Mouse (Mus musculus) stomach, embryonic 14.5 days (tissue): Measurements from ENCODE around the gene Trio. TPM values are rescaled to one million over a fixed set of nuclear protein-coding genes. Genes with fewer than 3 reads are reported as not detected.

Experiments used
- ATAC-seq: fragments of 200-750 bp; cut with Nextera tagmentation; 2 replicates; pipeline ENCODE4 v1.8.0; 2017; ENCODE audit warnings: low read depth, moderate TSS enrichment; ENCODE audit not compliant: insufficient number of reproducible peaks, insufficient read depth, low FRiP score
- H3K27ac ChIP-seq: fragments of 300-500 bp; sonication (generic); 2 replicates; pipeline ENCODE4 v1.5.1; 2014; ENCODE audit warnings: mild to moderate bottlenecking, low read length, moderate library complexity, mixed read lengths
- H3K27me3 ChIP-seq: fragments of 300-500 bp; sonication (generic); 2 replicates; pipeline ENCODE4 v1.6.1; 2014; ENCODE audit warnings: low read length, control low read depth, mixed read lengths; ENCODE audit not compliant: control insufficient read depth, insufficient read depth
- H3K36me3 ChIP-seq: fragments of 300-500 bp; sonication (generic); 2 replicates; pipeline ENCODE4 v1.6.1; 2014; ENCODE audit warnings: mild to moderate bottlenecking, control low read depth, low read length, moderate library complexity, mixed read lengths; ENCODE audit not compliant: control insufficient read depth, insufficient read depth
- H3K4me1 ChIP-seq: fragments of 300-500 bp; sonication (generic); 2 replicates; pipeline ENCODE4 v1.6.1; 2014; ENCODE audit warnings: low read length, control low read depth, mixed read lengths; ENCODE audit not compliant: control insufficient read depth, insufficient read depth
- H3K4me2 ChIP-seq: fragments of 300-500 bp; sonication (generic); replicated peaks from 2 replicates; pipeline ENCODE4 v1.6.1; 2014; ENCODE audit warnings: low read depth, low read length, control low read depth
- H3K4me3 ChIP-seq: fragments of 300-500 bp; sonication (generic); 2 replicates; pipeline ENCODE4 v1.5.1; 2014; ENCODE audit warnings: low read depth, low read length, control low read depth
- H3K9ac ChIP-seq: fragments of 300-500 bp; sonication (generic); replicated peaks from 2 replicates; pipeline ENCODE4 v1.6.1; 2014; ENCODE audit warnings: low read depth, mild to moderate bottlenecking, control low read depth, low read length, moderate library complexity, mixed read lengths
- H3K9me3 ChIP-seq: fragments of 300-500 bp; sonication (generic); 2 replicates; pipeline ENCODE4 v1.6.1; 2016; ENCODE audit warnings: low read depth, low read length, control low read depth; ENCODE audit not compliant: control insufficient read depth
- WGBS: fragments of 180-500 bp; shearing (Covaris S2); extraction: QIAGEN DNeasy Blood & Tissue Kit; methylation state at CpG from one replicate; pipeline ENCODE4 v1.1.7; 2014; 5-methylcytosine and 5-hydroxymethylcytosine counted together
- polyA plus RNA-seq: library from polyadenylated mRNA; unstranded; fragments of >200 nt; fragmentation: Nextera tagmentation; extraction: Ambion mirVana; gene quantifications from 2 replicates; pipeline ENCODE4 v1.2.1, GENCODE M21; 2014

Gene Trio
- polyA plus RNA-seq, 1 experiment from 2014 or later = 54.2 TPM

DNA sequence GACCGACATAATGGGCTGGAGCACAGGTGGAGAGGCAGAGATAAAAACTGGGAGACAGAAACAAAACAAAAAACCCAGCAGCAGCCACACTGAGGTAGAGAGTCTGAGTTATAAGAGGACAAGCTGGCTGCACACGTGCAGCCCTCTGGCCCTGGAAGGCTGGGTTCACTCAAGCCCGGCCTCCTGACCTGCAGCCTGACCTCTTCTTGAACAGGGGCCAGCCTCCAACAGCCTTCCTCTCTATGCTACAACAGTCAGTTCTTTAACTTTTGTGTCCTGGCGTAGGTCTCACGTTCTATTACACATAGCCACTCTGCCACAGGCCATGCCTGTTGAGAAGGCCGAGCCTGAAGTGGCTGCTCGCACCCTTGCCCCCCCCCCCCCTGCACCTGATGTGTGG, 147.8 kb downstream of the Trio start:
- no peak overlapping the region for H3K4me3 ChIP-seq
- no peak for ATAC-seq
- no peak overlapping the region for H3K9ac ChIP-seq
- peaks cover 15% of the 10 kb centered on the region; the same call in 1 of the 2 replicates for H3K36me3 ChIP-seq
- no peaks in the 10 kb centered on the region for H3K27me3 ChIP-seq
- 0 out of 2 replicates have a peak, but pooled peaks cover 2% of the 10 kb centered on the region for H3K4me1 ChIP-seq
- 62% methylated on average over 7 of the region's 7 CpGs for WGBS
- no peaks in the 10 kb centered on the region for H3K9me3 ChIP-seq
- H3K4me2 ChIP-seq = no peak overlapping the region
- no peak overlapping the region for H3K27ac ChIP-seq

DNA sequence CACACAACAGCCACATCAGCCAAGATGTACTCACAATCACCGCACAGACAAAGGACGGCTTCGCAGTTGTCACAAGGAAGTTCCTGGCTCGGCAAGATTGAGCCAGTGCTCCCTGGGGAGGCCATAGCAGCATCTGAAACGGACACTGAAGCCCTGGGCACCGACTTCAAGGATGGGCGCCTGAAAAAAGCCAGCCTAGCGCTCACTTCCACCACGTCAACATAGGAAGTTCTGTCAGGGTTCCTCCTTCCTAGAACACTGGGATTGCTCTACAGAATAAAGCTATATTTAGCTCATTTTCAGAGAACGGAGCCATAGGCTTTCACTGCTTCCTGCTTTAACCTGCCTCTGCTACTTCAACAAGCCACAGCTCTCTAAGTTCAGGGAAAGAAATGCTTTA, 149.3 kb downstream of the Trio start:
- Histone ChIP-seq H3K9me3 (no peaks in the 10 kb centered on the region), H3K4me2 (no peak overlapping the region), H3K4me3 (no peak overlapping the region), H3K27me3 (no peaks in the 10 kb centered on the region), H3K27ac (no peak overlapping the region), H3K4me1 (no peaks in the 10 kb centered on the region), H3K36me3 (peaks cover 15% of the 10 kb centered on the region; the same call in 1 of the 2 replicates), H3K9ac (no peak overlapping the region)
- ATAC-seq = no peak
- WGBS = 77% methylated on average over 10 of the region's 10 CpGs

GRCm38 (mm10) chr15:27875753-27876152, 149.9 kb downstream of the Trio start:
- H3K27me3 ChIP-seq = no peaks in the 10 kb centered on the region
- H3K4me1 ChIP-seq = no peaks in the 10 kb centered on the region
- H3K4me3 ChIP-seq = no peak overlapping the region
- 88% methylated on average over 9 of the region's 9 CpGs for WGBS
- no peak overlapping the region for H3K9ac ChIP-seq
- ATAC-seq = no peak
- no peaks in the 10 kb centered on the region for H3K9me3 ChIP-seq
- no peak overlapping the region for H3K27ac ChIP-seq
- peaks cover 12% of the 10 kb centered on the region; the same call in 1 of the 2 replicates for H3K36me3 ChIP-seq
- no peak overlapping the region for H3K4me2 ChIP-seq

GRCm38 (mm10) chr15:27873747-27874320, 151.8 kb downstream of the Trio start:
- no peaks in the 10 kb centered on the region for H3K27me3 ChIP-seq
- H3K27ac ChIP-seq = no peak overlapping the region
- no peak overlapping the region for H3K4me3 ChIP-seq
- H3K4me1 ChIP-seq = no peaks in the 10 kb centered on the region
- no peaks in the 10 kb centered on the region for H3K9me3 ChIP-seq
- H3K9ac ChIP-seq = no peak overlapping the region
- peaks cover 12% of the 10 kb centered on the region for H3K36me3 ChIP-seq
- no peak overlapping the region for H3K4me2 ChIP-seq
- 90% methylated on average over 16 of the region's 16 CpGs for WGBS
- no peak for ATAC-seq

- 82% methylated on average over 2 of the region's 2 CpGs for WGBS
- Histone ChIP-seq H3K4me2 (no peak overlapping the region), H3K27ac (no peak overlapping the region), H3K27me3 (no peaks in the 10 kb centered on the region), H3K9me3 (no peaks in the 10 kb centered on the region), H3K4me3 (no peak overlapping the region), H3K4me1 (no peaks in the 10 kb centered on the region), H3K36me3 (peaks cover 10% of the 10 kb centered on the region), H3K9ac (no peak overlapping the region)
- ATAC-seq = no peak
These were observed 153.4 kb downstream of the Trio start for GRCm38 (mm10) chr15:27872286-27872685.

DNA sequence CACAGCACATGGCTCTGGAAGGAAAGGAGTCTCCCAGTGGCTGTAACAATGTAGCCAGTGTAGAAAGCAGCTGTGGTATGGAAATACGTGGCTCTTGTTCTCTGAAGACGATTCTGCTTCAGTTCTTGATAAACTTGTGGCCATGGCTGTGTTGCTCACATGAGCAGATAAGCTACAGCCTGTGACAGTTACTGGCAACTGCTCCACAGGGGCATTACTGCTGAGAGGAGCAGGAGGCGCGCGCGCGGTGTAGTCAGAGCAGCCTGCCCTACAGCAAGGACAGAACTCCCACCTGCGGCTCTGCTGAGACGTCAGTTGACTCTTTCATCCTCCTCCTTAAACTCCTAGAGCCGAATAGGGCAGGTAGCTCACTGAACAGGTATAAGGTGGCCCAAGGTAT, 153.9 kb downstream of the Trio start:
- no peak for ATAC-seq
- Histone ChIP-seq H3K4me3 (no peak overlapping the region), H3K27me3 (no peaks in the 10 kb centered on the region), H3K27ac (no peak overlapping the region), H3K36me3 (peaks cover 10% of the 10 kb centered on the region), H3K9me3 (no peaks in the 10 kb centered on the region), H3K4me2 (no peak overlapping the region), H3K9ac (no peak overlapping the region), H3K4me1 (no peaks in the 10 kb centered on the region)
- 87% methylated on average over 10 of the region's 10 CpGs for WGBS

DNA sequence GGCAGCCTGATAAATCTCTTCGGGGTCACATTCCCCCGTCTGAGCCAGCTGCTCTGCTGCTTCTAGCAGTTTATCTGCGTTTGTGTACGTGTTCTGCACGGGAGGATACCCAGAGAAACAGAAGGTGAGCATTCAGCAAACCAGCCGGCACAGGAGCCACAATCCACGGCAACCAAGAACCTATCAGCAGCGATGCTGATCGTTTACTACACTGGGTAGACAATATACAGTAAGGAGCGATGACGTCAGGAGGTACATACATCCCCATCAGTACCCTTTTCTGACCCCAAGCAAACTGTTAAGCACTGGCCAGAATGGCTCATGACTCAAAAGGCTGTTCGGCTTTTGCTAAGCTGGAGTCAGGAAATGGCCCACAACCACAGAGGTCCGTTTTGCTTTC, 154.4 kb downstream of the Trio start:
- no peaks in the 10 kb centered on the region for H3K27me3 ChIP-seq
- peaks cover 10% of the 10 kb centered on the region for H3K36me3 ChIP-seq
- H3K4me1 ChIP-seq = no peaks in the 10 kb centered on the region
- H3K4me3 ChIP-seq = no peak overlapping the region
- H3K9ac ChIP-seq = no peak overlapping the region
- H3K27ac ChIP-seq = no peak overlapping the region
- H3K4me2 ChIP-seq = no peak overlapping the region
- H3K9me3 ChIP-seq = no peaks in the 10 kb centered on the region
- WGBS = 76% methylated on average over 13 of the region's 13 CpGs
- ATAC-seq = no peak

GRCm38 (mm10) chr15:27869001-27869400, 156.6 kb downstream of the Trio start:
- Histone ChIP-seq H3K4me2 (no peak overlapping the region), H3K27ac (no peak overlapping the region), H3K4me1 (no peaks in the 10 kb centered on the region), H3K9ac (no peak overlapping the region), H3K27me3 (no peaks in the 10 kb centered on the region), H3K4me3 (no peak overlapping the region), H3K9me3 (no peaks in the 10 kb centered on the region), H3K36me3 (peaks cover 21% of the 10 kb centered on the region)
- 92% methylated on average over 4 of the region's 4 CpGs for WGBS
- no peak for ATAC-seq

DNA sequence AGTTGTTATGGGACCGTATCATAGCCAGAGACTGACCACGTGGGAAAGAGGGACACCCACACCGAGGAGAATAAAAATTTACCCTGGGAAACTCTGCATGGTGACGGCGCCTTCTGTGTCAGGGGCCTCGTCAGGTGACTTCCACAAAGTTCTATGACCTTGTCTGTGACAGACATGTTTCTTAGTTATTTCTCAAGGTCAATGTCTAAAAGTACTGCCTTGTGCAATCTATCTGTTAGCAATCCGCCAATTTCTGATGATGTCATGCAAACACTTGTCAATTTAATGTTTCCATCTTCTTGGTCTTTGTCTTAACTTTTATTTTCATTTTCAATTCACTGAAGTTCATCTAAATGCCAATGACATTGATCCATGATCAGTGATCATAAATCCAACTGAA, 157.8 kb downstream of the Trio start:
- Histone ChIP-seq H3K4me1 (no peaks in the 10 kb centered on the region), H3K36me3 (peaks cover 21% of the 10 kb centered on the region), H3K27ac (no peak overlapping the region), H3K4me3 (no peak overlapping the region), H3K9ac (no peak overlapping the region), H3K9me3 (no peaks in the 10 kb centered on the region), H3K4me2 (no peak overlapping the region), H3K27me3 (no peaks in the 10 kb centered on the region)
- WGBS = 90% methylated on average over 7 of the region's 7 CpGs
- ATAC-seq = no peak
